Mouse (Mus musculus): ENCODE measurements around the gene Gpa33.
"Not testable (repeated sequence)": the region's sequence is repeated elsewhere in the genome, so short reads cannot be mapped to it uniquely, and the experiment has no call there.

The Gpa33 gene

GRCm38 (mm10) chr1:166135091-166135740 lies 5.2 kb downstream of the Gpa33 start:
- DNase-seq (ENCODE audit: low spot score in 2 of 2) = no peak

- no peak for DNase-seq (ENCODE audit: low spot score in 2 of 2)
Measured at GRCm38 (mm10) chr1:166137244-166137938, 7.4 kb downstream of the Gpa33 start.

GRCm38 (mm10) chr1:166138136-166138535 lies 8.1 kb downstream of the Gpa33 start:
- no peak for DNase-seq (ENCODE audit: low spot score in 2 of 2)

- no peak for DNase-seq (ENCODE audit: low spot score in 2 of 2)
Measured at GRCm38 (mm10) chr1:166139113-166139512, 9.1 kb downstream of the Gpa33 start.

GRCm38 (mm10) chr1:166139620-166140184 lies 9.7 kb downstream of the Gpa33 start:
- DNase-seq (ENCODE audit: low spot score in 2 of 2) = no peak

GRCm38 (mm10) chr1:166141868-166142267 lies 11.8 kb downstream of the Gpa33 start:
- DNase-seq (ENCODE audit: low spot score in 2 of 2) = not testable (repeated sequence)

GRCm38 (mm10) chr1:166142369-166142768 lies 12.3 kb downstream of the Gpa33 start:
- no peak for DNase-seq (ENCODE audit: low spot score in 2 of 2)

- DNase-seq (ENCODE audit: low spot score in 2 of 2) = no peak
Measured at GRCm38 (mm10) chr1:166146626-166147025, 16.6 kb downstream of the Gpa33 start.

- no peak for DNase-seq (ENCODE audit: low spot score in 2 of 2)
Measured at GRCm38 (mm10) chr1:166147657-166148056, 17.6 kb downstream of the Gpa33 start.

- DNase-seq (ENCODE audit: low spot score in 2 of 2) = no peak
Measured at GRCm38 (mm10) chr1:166149441-166149840, 19.4 kb downstream of the Gpa33 start.

- DNase-seq (ENCODE audit: low spot score in 2 of 2) = no peak
Measured at GRCm38 (mm10) chr1:166150035-166150434, 20.0 kb downstream of the Gpa33 start.

GRCm38 (mm10) chr1:166151341-166151740 lies 21.3 kb downstream of the Gpa33 start:
- no peak for DNase-seq (ENCODE audit: low spot score in 2 of 2)

GRCm38 (mm10) chr1:166152034-166152433 lies 22.0 kb downstream of the Gpa33 start:
- no peak for DNase-seq (ENCODE audit: low spot score in 2 of 2)

- DNase-seq (ENCODE audit: low spot score in 2 of 2) = peak; percentile 76 to 80
Measured at GRCm38 (mm10) chr1:166153351-166154120, 23.5 kb downstream of the Gpa33 start.

- DNase-seq (ENCODE audit: low spot score in 2 of 2) = peak; percentile 41 to 53
Measured at GRCm38 (mm10) chr1:166154162-166155112, 24.4 kb downstream of the Gpa33 start.

- no peak for DNase-seq (ENCODE audit: low spot score in 2 of 2)
Measured at GRCm38 (mm10) chr1:166155113-166155494, 25.1 kb downstream of the Gpa33 start.

GRCm38 (mm10) chr1:166157712-166158111 lies 27.7 kb downstream of the Gpa33 start:
- no peak for DNase-seq (ENCODE audit: low spot score in 2 of 2)

- DNase-seq (ENCODE audit: low spot score in 2 of 2) = no peak
Measured at GRCm38 (mm10) chr1:166158664-166159063, 28.6 kb downstream of the Gpa33 start.

GRCm38 (mm10) chr1:166160111-166160510 lies 30.1 kb downstream of the Gpa33 start:
- no peak for DNase-seq (ENCODE audit: low spot score in 2 of 2)

GRCm38 (mm10) chr1:166160569-166161445 lies 30.8 kb downstream of the Gpa33 start:
- DNase-seq (ENCODE audit: low spot score in 2 of 2) = peak in 1 of 2 experiments; percentile 29

Data from right cerebral cortex, postnatal 36 days (tissue).